Mouse (Mus musculus) left cerebral cortex, adult 2 months (tissue): ENCODE data around the gene Vmn1r117. TPM values are rescaled to one million over a fixed set of nuclear protein-coding genes. Genes with fewer than 3 reads are reported as not detected.
"Not testable (repeated sequence)": the region's sequence is repeated elsewhere in the genome, so short reads cannot be mapped to it uniquely, and the experiment has no call there.

Experiments
- DNase-seq, 2 experiments: peaks; one replicate each; pipeline ENCODE4 v3.0.0; 2021 to 2022; ENCODE audit warnings: low spot score in 2 of 2, mixed read lengths in 1 of 2; ENCODE audit errors: extremely low spot score in 1 of 2
- H3K27ac ChIP-seq: fragments of 200-600 bp; 2 replicates; pipeline ENCODE4 v1.8.1; 2022
- H3K4me3 ChIP-seq: fragments of 200-600 bp; 2 replicates; pipeline ENCODE4 v1.8.1; 2022
- intact Hi-C: fragments of 180-260 bp; cut with DNase I; formaldehyde crosslinking; loops from one replicate; pipeline ENCODE4 v1.15.1; 2025
- long read RNA-seq, 2 experiments: library from polyadenylated mRNA; stranded (forward); transcript quantifications; one replicate each; pipeline ENCODE4 v2.0.0; 2021; ENCODE audit warnings: borderline mapping rate in 2 of 2
- total RNA-seq, 2 experiments: library from RNA; stranded (reverse); gene quantifications; 2 replicates each; pipeline ENCODE4 v1.2.3; 2021

Vmn1r117 gene
- total RNA-seq = not detected
- long read RNA-seq, experiment 1 = 0 reads
- long read RNA-seq, experiment 2 = 0 reads

- DNase-seq, H3K27ac ChIP-seq, intact Hi-C loops: not testable (repeated sequence)
These were observed at the start of gene Vmn1r117 for GRCm38 (mm10) chr7:20884021-20884420. Gene Vmn1r117 (minus strand): TSS chr7:20884121.

GRCm38 (mm10) chr7:20912247-20912646 lies 28.3 kb upstream of the Vmn1r117 start, which contains the start of gene Vmn1r118:
Gene Vmn1r118 (minus strand): TSS chr7:20912347.
- DNase-seq, H3K4me3 ChIP-seq, intact Hi-C loops, H3K27ac ChIP-seq: not testable (repeated sequence)

More at GRCm38 (mm10) chr7:20884021-20884420, at the start of gene Vmn1r117:
- H3K4me3 ChIP-seq = not testable (repeated sequence)

GRCm38 (mm10) chr7:20871956-20872355 lies 12.0 kb downstream of the Vmn1r117 start, which contains the start of gene Vmn1r116:
Gene Vmn1r116 (plus strand): TSS chr7:20872256.
- DNase-seq, H3K4me3 ChIP-seq, intact Hi-C loops, H3K27ac ChIP-seq: not testable (repeated sequence)

- intact Hi-C loops, H3K27ac ChIP-seq: not testable (repeated sequence)
These were observed 39.0 kb downstream of the Vmn1r117 start, which contains the start of gene Vmn1r115 for GRCm38 (mm10) chr7:20844885-20845284. Gene Vmn1r115 (minus strand): TSS chr7:20844985.

More at GRCm38 (mm10) chr7:20844885-20845284, 39.0 kb downstream of the Vmn1r117 start, which contains the start of gene Vmn1r115:
- H3K4me3 ChIP-seq, DNase-seq: not testable (repeated sequence)

Other genes with a start within 250 kb of the Vmn1r117 start
- gene Vmn1r107, start 215.2 kb downstream of the Vmn1r117 start, total RNA-seq = not detected
- not detected for gene Vmn1r111, start 180.9 kb downstream of the Vmn1r117 start, total RNA-seq
- not detected for gene Gm10668, start 153.5 kb downstream of the Vmn1r117 start, total RNA-seq
- gene Vmn1r112, start 112.9 kb downstream of the Vmn1r117 start, total RNA-seq = not detected
- not detected for gene Vmn1r113, start 96.8 kb downstream of the Vmn1r117 start, total RNA-seq
- not detected for gene Vmn1r114, start 71.9 kb downstream of the Vmn1r117 start, total RNA-seq
- not detected for gene Vmn1r115, start 39.1 kb downstream of the Vmn1r117 start, total RNA-seq
- not detected for gene Vmn1r116, start 11.9 kb downstream of the Vmn1r117 start, total RNA-seq
- not detected for gene Vmn1r118, start 28.2 kb upstream of the Vmn1r117 start, total RNA-seq
- gene Vmn1r119, start 128.3 kb upstream of the Vmn1r117 start, total RNA-seq = not detected
- not detected for gene Vmn1r120, start 169.7 kb upstream of the Vmn1r117 start, total RNA-seq
- gene Vmn1r121, start 214.4 kb upstream of the Vmn1r117 start, total RNA-seq = not detected